Mouse (Mus musculus): ENCODE data around the gene Cyp27a1. TPM values are rescaled to one million over a fixed set of nuclear protein-coding genes. Genes with fewer than 3 reads are reported as not detected.
A peak's percentile ranks its signal among the peaks of the same experiment; 100 is the strongest.

The Cyp27a1 gene
- polyA plus RNA-seq, 1 experiment from 2014 or later = 2.1 TPM

- no peak for DNase-seq
- H3K27me3 ChIP-seq (ENCODE audit: control insufficient read depth, insufficient read depth, low read length) = no peaks in the 10 kb centered on the region
- H3K4me1 ChIP-seq (ENCODE audit: control insufficient read depth, insufficient read depth, low read length) = no peaks in the 10 kb centered on the region
- no peak overlapping the region for H3K4me3 ChIP-seq (replicated peaks; ENCODE audit: low read depth, low read length)
- no peak overlapping the region for H3K4me2 ChIP-seq (ENCODE audit: low read length)
- no peak overlapping the region for H3K9ac ChIP-seq (replicated peaks; ENCODE audit: low read length)
- H3K9me3 ChIP-seq (ENCODE audit: control insufficient read depth, low read length) = no peaks in the 10 kb centered on the region
- WGBS = 77% methylated on average over 2 of the region's 2 CpGs
- no peak overlapping the region for H3K27ac ChIP-seq (replicated peaks; ENCODE audit: low read depth, low read length)
- no peaks in the 10 kb centered on the region for H3K36me3 ChIP-seq (ENCODE audit: control insufficient read depth, insufficient read depth, low read length)
- no peak for ATAC-seq (ENCODE audit: low FRiP score, low TSS enrichment)
These were observed 10.4 kb downstream of the Cyp27a1 start for GRCm38 (mm10) chr1:74723748-74724147.

GRCm38 (mm10) chr1:74726114-74726513, 12.7 kb downstream of the Cyp27a1 start:
- no peak for ATAC-seq (ENCODE audit: low FRiP score, low TSS enrichment)

GRCm38 (mm10) chr1:74726674-74727073, 13.3 kb downstream of the Cyp27a1 start:
- Histone ChIP-seq H3K27ac (replicated peaks; ENCODE audit: low read depth, low read length) (no peak overlapping the region), H3K9me3 (ENCODE audit: control insufficient read depth, low read length) (no peaks in the 10 kb centered on the region), H3K4me2 (ENCODE audit: low read length) (no peak overlapping the region), H3K4me1 (ENCODE audit: control insufficient read depth, insufficient read depth, low read length) (no peaks in the 10 kb centered on the region), H3K4me3 (replicated peaks; ENCODE audit: low read depth, low read length) (no peak overlapping the region), H3K9ac (replicated peaks; ENCODE audit: low read length) (no peak overlapping the region), H3K27me3 (ENCODE audit: control insufficient read depth, insufficient read depth, low read length) (no peaks in the 10 kb centered on the region), H3K36me3 (ENCODE audit: control insufficient read depth, insufficient read depth, low read length) (no peaks in the 10 kb centered on the region)
- ATAC-seq (ENCODE audit: low FRiP score, low TSS enrichment) (no peak), DNase-seq (no peak)
- WGBS = 81% methylated on average over 5 of the region's 5 CpGs

More at GRCm38 (mm10) chr1:74726114-74726513, 12.7 kb downstream of the Cyp27a1 start:
- no peak overlapping the region for H3K4me2 ChIP-seq (ENCODE audit: low read length)
- no peak overlapping the region for H3K4me3 ChIP-seq (replicated peaks; ENCODE audit: low read depth, low read length)
- H3K4me1 ChIP-seq (ENCODE audit: control insufficient read depth, insufficient read depth, low read length) = no peaks in the 10 kb centered on the region
- H3K9ac ChIP-seq (replicated peaks; ENCODE audit: low read length) = no peak overlapping the region
- 87% methylated on average over 5 of the region's 5 CpGs for WGBS
- no peaks in the 10 kb centered on the region for H3K27me3 ChIP-seq (ENCODE audit: control insufficient read depth, insufficient read depth, low read length)
- DNase-seq = no peak
- H3K27ac ChIP-seq (replicated peaks; ENCODE audit: low read depth, low read length) = no peak overlapping the region
- H3K36me3 ChIP-seq (ENCODE audit: control insufficient read depth, insufficient read depth, low read length) = no peaks in the 10 kb centered on the region
- H3K9me3 ChIP-seq (ENCODE audit: control insufficient read depth, low read length) = no peaks in the 10 kb centered on the region

GRCm38 (mm10) chr1:74728446-74728845, 15.1 kb downstream of the Cyp27a1 start:
- Histone ChIP-seq H3K27me3 (ENCODE audit: control insufficient read depth, insufficient read depth, low read length) (no peaks in the 10 kb centered on the region), H3K36me3 (ENCODE audit: control insufficient read depth, insufficient read depth, low read length) (no peaks in the 10 kb centered on the region), H3K4me2 (ENCODE audit: low read length) (no peak overlapping the region), H3K9ac (replicated peaks; ENCODE audit: low read length) (no peak overlapping the region), H3K4me1 (ENCODE audit: control insufficient read depth, insufficient read depth, low read length) (no peaks in the 10 kb centered on the region), H3K4me3 (replicated peaks; ENCODE audit: low read depth, low read length) (no peak overlapping the region), H3K9me3 (ENCODE audit: control insufficient read depth, low read length) (no peaks in the 10 kb centered on the region), H3K27ac (replicated peaks; ENCODE audit: low read depth, low read length) (no peak overlapping the region)
- DNase-seq (no peak), ATAC-seq (ENCODE audit: low FRiP score, low TSS enrichment) (no peak)
- 80% methylated on average over 8 of the region's 8 CpGs for WGBS

GRCm38 (mm10) chr1:74736977-74737376, 23.6 kb downstream of the Cyp27a1 start:
- no peak for ATAC-seq (ENCODE audit: low FRiP score, low TSS enrichment)
- H3K9me3 ChIP-seq (ENCODE audit: control insufficient read depth, low read length) = no peaks in the 10 kb centered on the region
- H3K27me3 ChIP-seq (ENCODE audit: control insufficient read depth, insufficient read depth, low read length) = no peaks in the 10 kb centered on the region
- no peak overlapping the region for H3K9ac ChIP-seq (replicated peaks; ENCODE audit: low read length)
- H3K36me3 ChIP-seq (ENCODE audit: control insufficient read depth, insufficient read depth, low read length) = no peaks in the 10 kb centered on the region
- H3K4me3 ChIP-seq (replicated peaks; ENCODE audit: low read depth, low read length) = no peak overlapping the region
- WGBS = 90% methylated on average over 12 of the region's 12 CpGs
- no peak overlapping the region for H3K27ac ChIP-seq (replicated peaks; ENCODE audit: low read depth, low read length)
- no peaks in the 10 kb centered on the region for H3K4me1 ChIP-seq (ENCODE audit: control insufficient read depth, insufficient read depth, low read length)
- DNase-seq = no peak
- H3K4me2 ChIP-seq (ENCODE audit: low read length) = no peak overlapping the region

- Histone ChIP-seq H3K9me3 (ENCODE audit: control insufficient read depth, low read length) (no peaks in the 10 kb centered on the region), H3K9ac (replicated peaks; ENCODE audit: low read length) (no peak overlapping the region), H3K4me3 (replicated peaks; ENCODE audit: low read depth, low read length) (no peak overlapping the region), H3K27ac (replicated peaks; ENCODE audit: low read depth, low read length) (no peak overlapping the region), H3K4me2 (ENCODE audit: low read length) (no peak overlapping the region), H3K36me3 (ENCODE audit: control insufficient read depth, insufficient read depth, low read length) (no peaks in the 10 kb centered on the region), H3K27me3 (ENCODE audit: control insufficient read depth, insufficient read depth, low read length) (no peaks in the 10 kb centered on the region), H3K4me1 (ENCODE audit: control insufficient read depth, insufficient read depth, low read length) (no peaks in the 10 kb centered on the region)
- WGBS = 92% methylated on average over 7 of the region's 7 CpGs
- ATAC-seq (ENCODE audit: low FRiP score, low TSS enrichment) = no peak
- DNase-seq = no peak
These were observed 24.1 kb downstream of the Cyp27a1 start for GRCm38 (mm10) chr1:74737500-74737899.

- Histone ChIP-seq H3K36me3 (ENCODE audit: control insufficient read depth, insufficient read depth, low read length) (no peaks in the 10 kb centered on the region), H3K27ac (replicated peaks; ENCODE audit: low read depth, low read length) (no peak overlapping the region), H3K9me3 (ENCODE audit: control insufficient read depth, low read length) (no peaks in the 10 kb centered on the region), H3K4me2 (ENCODE audit: low read length) (no peak overlapping the region), H3K9ac (replicated peaks; ENCODE audit: low read length) (no peak overlapping the region), H3K27me3 (ENCODE audit: control insufficient read depth, insufficient read depth, low read length) (no peaks in the 10 kb centered on the region), H3K4me1 (ENCODE audit: control insufficient read depth, insufficient read depth, low read length) (no peaks in the 10 kb centered on the region), H3K4me3 (replicated peaks; ENCODE audit: low read depth, low read length) (no peak overlapping the region)
- ATAC-seq (ENCODE audit: low FRiP score, low TSS enrichment) (no peak), DNase-seq (no peak)
- WGBS = 77% methylated on average over 7 of the region's 7 CpGs
These were observed 27.5 kb downstream of the Cyp27a1 start for GRCm38 (mm10) chr1:74740846-74741245.

GRCm38 (mm10) chr1:74747335-74747734, 34.0 kb downstream of the Cyp27a1 start:
- Histone ChIP-seq H3K9ac (replicated peaks; ENCODE audit: low read length) (no peak overlapping the region), H3K4me3 (replicated peaks; ENCODE audit: low read depth, low read length) (no peak overlapping the region), H3K36me3 (ENCODE audit: control insufficient read depth, insufficient read depth, low read length) (no peaks in the 10 kb centered on the region), H3K4me2 (ENCODE audit: low read length) (no peak overlapping the region), H3K27ac (replicated peaks; ENCODE audit: low read depth, low read length) (no peak overlapping the region), H3K9me3 (ENCODE audit: control insufficient read depth, low read length) (no peaks in the 10 kb centered on the region), H3K27me3 (ENCODE audit: control insufficient read depth, insufficient read depth, low read length) (no peaks in the 10 kb centered on the region), H3K4me1 (ENCODE audit: control insufficient read depth, insufficient read depth, low read length) (no peaks in the 10 kb centered on the region)
- no peak for DNase-seq
- no peak for ATAC-seq (ENCODE audit: low FRiP score, low TSS enrichment)
- WGBS = 80% methylated on average over 5 of the region's 5 CpGs

- 10% methylated on average over 30 of the region's 30 CpGs for WGBS
- no peaks in the 10 kb centered on the region for H3K9me3 ChIP-seq (ENCODE audit: control insufficient read depth, low read length)
- no peak within 1 kb of the TSS for H3K27ac ChIP-seq (replicated peaks; ENCODE audit: low read depth, low read length)
- no peaks in the 10 kb centered on the region for H3K27me3 ChIP-seq (ENCODE audit: control insufficient read depth, insufficient read depth, low read length)
- DNase-seq = peak; percentile 56
- no peaks in the 10 kb centered on the region for H3K36me3 ChIP-seq (ENCODE audit: control insufficient read depth, insufficient read depth, low read length)
- 0 out of 2 replicates have a peak within 1 kb of the TSS, but pooled peaks have one; percentile 0 for H3K4me3 ChIP-seq (replicated peaks; ENCODE audit: low read depth, low read length)
- H3K4me1 ChIP-seq (ENCODE audit: control insufficient read depth, insufficient read depth, low read length) = no peaks in the 10 kb centered on the region
- no peak within 1 kb of the TSS for H3K9ac ChIP-seq (replicated peaks; ENCODE audit: low read length)
- peak within 1 kb of the TSS; percentile 32 for H3K4me2 ChIP-seq (ENCODE audit: low read length)
- no peak for ATAC-seq (ENCODE audit: low FRiP score, low TSS enrichment)
These were observed 35.4 kb downstream of the Cyp27a1 start, which contains the start of gene Prkag3 for GRCm38 (mm10) chr1:74748643-74749271. TSS of gene Prkag3 (minus strand) at chr1:74749221.

All from midbrain, embryonic 14.5 days (tissue).